Mouse (Mus musculus): ENCODE data around the gene Dhrs1. TPM values are rescaled to one million over a fixed set of nuclear protein-coding genes. Genes with fewer than 3 reads are reported as not detected.

Dhrs1 gene
- total RNA-seq, 2 experiments from 2014 or later = 30.2 to 45.7 TPM

- ATAC-seq (replicated peaks; ENCODE audit: poor library complexity) = no peak
Observed at GRCm38 (mm10) chr14:55763166-55763565, 17.7 kb upstream of the Dhrs1 start.

DNA sequence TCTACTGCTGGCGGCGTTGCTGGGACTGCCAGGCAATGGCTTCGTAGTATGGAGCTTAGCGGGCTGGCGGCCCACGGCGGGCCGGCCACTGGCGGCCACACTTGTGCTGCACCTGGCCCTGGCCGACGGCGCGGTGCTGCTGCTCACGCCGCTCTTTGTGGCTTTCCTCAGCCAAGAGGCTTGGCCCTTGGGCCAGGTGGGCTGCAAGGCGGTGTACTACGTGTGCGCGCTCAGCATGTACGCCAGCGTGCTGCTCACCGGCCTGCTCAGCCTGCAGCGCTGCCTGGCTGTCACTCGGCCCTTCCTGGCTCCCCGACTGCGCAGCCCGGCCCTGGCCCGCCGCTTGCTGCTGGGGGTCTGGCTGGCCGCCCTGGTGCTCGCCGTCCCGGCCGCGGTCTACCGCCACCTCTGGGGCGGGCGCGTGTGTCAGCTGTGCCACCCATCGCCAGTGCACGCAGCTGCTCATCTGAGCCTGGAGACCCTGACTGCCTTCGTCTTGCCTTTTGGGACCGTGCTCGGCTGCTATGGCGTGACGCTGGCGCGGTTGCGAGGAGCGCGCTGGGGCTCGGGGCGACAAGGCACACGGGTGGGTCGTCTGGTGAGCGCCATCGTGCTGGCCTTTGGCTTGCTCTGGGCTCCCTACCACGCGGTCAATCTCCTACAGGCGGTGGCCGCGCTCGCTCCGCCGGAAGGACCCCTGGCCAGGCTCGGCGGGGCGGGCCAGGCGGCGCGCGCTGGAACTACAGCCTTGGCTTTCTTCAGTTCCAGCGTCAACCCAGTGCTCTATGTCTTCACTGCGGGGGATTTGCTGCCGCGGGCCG is 16.7 kb upstream of the Dhrs1 start:
- peak; percentile 18; the same call in 1 of the 2 replicates for ATAC-seq (replicated peaks; ENCODE audit: poor library complexity)

DNA sequence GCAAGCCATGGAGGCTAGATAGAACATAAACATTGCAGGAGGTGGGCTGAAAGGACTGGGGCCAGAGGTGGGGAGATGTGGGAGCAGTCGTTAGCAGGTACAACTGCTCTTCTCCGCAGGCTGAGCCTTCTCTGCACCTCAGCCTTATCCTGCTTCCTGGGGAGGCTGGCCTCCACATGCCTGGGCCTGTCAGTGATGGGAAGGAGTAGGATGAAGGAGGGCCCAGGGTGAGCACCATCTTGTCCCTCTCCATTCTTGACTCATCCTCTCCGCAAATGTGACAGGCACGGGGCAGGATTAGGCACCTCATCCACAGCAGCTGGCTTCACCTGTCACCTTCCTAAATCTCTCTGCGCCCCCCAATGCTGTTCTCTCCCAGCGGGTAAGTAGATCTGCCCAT is 15.7 kb upstream of the Dhrs1 start, which contains the start of gene Ltb4r2:
Gene Ltb4r2 (plus strand): TSS at position 266 of the 400 bp plus-strand sequence.
- no peak for ATAC-seq (replicated peaks; ENCODE audit: poor library complexity)

GRCm38 (mm10) chr14:55760156-55760555 is 14.7 kb upstream of the Dhrs1 start:
- ATAC-seq (replicated peaks; ENCODE audit: poor library complexity) = 0 out of 2 replicates have a peak, but pooled peaks have one; percentile 15

GRCm38 (mm10) chr14:55758363-55758784 is 12.9 kb upstream of the Dhrs1 start, which contains the start of gene Cideb:
TSS of gene Cideb (minus strand) at chr14:55758458.
- ATAC-seq (replicated peaks; ENCODE audit: poor library complexity) = peak; percentile 49

- ATAC-seq (replicated peaks; ENCODE audit: poor library complexity) = no peak
Observed at GRCm38 (mm10) chr14:55757566-55757965, 12.1 kb upstream of the Dhrs1 start.

DNA sequence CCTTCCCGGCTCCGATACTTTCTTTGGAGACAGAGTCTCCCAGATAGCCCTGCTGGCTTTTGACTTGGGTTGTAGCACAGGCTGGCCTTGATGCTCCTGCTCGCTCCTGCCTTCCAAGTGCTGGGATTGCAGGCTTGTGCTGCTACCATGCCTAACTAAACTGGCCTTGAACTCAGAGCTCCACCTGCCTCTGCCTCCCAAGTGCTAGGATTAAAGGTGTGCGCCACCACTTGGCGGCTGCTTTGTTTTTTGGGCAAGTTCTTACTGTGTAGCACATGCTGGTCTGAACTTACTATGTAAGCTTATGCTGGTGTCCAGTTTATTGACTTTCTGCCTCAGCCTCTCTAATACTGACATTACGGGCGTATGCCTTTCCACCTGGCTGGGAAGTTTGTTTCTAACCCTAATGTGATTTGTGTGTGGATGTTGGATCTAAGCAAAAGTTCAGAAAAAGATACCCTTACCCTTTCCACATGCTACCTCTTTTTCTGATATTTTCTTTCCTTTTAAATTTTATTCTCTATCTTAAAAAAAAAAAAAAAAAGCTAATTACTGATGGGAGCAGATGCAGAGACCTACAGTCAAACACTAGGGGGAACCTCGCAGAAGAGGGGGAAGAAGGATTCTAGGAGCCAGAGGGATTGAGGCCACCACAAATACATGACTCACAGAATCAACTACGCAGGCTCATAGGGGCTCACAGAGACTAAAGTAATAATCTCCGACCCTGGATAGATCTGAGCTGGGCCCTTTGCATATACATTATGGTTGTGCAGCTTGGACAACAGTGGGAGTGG is 1.8 kb upstream of the Dhrs1 start:
- ATAC-seq (replicated peaks; ENCODE audit: poor library complexity) = no peak

- no peak for ATAC-seq (replicated peaks; ENCODE audit: poor library complexity)
Observed at GRCm38 (mm10) chr14:55745861-55746237, 359 bp upstream of the Dhrs1 start.

GRCm38 (mm10) chr14:55743711-55744110 is 1.8 kb downstream of the Dhrs1 start:
- ATAC-seq (replicated peaks; ENCODE audit: poor library complexity) = peak; percentile 84

- peak; percentile 42; the same call in 1 of the 2 replicates for ATAC-seq (replicated peaks; ENCODE audit: poor library complexity)
Observed at GRCm38 (mm10) chr14:55737086-55737687, 8.3 kb downstream of the Dhrs1 start.

DNA sequence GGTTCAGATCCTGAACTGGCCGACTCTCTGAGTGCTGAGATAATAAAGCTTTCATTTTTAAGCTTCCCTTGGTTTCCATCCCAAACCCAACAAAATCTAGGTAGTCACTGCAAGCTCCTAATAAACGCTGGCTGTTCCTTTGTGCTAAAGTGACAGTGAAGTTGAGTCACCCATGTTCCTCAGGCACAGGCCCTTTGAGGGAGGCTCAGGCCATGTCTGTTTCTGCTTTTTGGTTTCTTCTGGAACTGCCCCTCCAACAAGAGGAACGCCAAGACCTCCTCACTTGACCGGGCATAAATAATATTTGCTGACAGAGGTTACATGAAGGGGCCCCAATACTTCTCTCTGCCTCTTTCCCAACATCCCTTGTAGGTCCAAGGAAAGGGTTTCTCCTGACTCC is 9.7 kb downstream of the Dhrs1 start:
- 0 out of 2 replicates have a peak, but pooled peaks have one; percentile 29 for ATAC-seq (replicated peaks; ENCODE audit: poor library complexity)

- ATAC-seq (replicated peaks; ENCODE audit: poor library complexity) = no peak
Observed at GRCm38 (mm10) chr14:55735334-55735733, 10.2 kb downstream of the Dhrs1 start.

GRCm38 (mm10) chr14:55734869-55735268 is 10.6 kb downstream of the Dhrs1 start:
- peak; percentile 39; the same call in 1 of the 2 replicates for ATAC-seq (replicated peaks; ENCODE audit: poor library complexity)

GRCm38 (mm10) chr14:55733889-55734288 is 11.6 kb downstream of the Dhrs1 start:
- ATAC-seq (replicated peaks; ENCODE audit: poor library complexity) = no peak

DNA sequence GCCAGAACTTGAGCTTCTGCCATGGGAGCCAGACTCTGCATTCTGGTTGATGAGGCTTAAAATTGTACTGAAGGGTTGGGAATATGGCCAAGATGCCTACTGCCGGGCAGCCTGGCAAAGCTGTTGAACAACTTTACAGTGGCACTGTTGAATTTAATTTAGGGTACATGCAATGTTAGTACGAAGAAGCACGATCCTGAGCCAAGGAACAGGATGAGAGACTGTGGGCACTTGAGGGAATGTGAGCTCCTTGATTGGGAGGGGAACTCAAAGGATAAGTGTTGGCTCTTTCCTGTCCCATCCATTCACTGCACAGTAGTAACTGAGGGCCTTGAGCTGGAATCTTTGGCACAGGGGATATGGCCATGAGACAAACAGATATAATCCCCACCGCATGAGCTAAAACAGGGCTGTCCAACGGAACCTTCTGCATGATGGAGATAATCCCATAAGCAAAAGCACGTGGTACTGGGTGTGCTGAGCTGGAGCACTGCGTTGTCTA is 14.9 kb downstream of the Dhrs1 start:
- no peak for ATAC-seq (replicated peaks; ENCODE audit: poor library complexity)

GRCm38 (mm10) chr14:55730116-55730515 is 15.4 kb downstream of the Dhrs1 start:
- ATAC-seq (replicated peaks; ENCODE audit: poor library complexity) = no peak

- ATAC-seq (replicated peaks; ENCODE audit: poor library complexity) = 0 out of 2 replicates have a peak, but pooled peaks have one; percentile 20
Observed at GRCm38 (mm10) chr14:55727889-55728685, 17.4 kb downstream of the Dhrs1 start.

DNA sequence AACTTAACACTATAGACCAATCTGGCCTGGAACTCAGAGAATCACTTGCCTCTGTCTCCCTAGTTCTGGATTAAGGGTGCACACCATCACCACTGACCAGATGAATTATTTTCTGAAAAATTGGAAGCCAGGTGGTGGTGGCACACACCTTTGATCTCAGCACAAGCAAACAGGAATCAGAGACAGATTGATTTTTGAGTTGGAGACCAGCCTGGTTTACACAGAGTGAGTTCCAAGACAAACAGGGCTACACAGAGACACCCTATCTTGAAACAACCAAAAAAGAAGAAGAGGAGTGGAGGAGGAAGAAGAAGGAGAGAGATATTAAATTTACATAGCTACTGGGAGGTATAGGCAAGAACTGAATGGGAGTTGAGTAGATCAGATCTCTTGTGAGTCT is 19.2 kb downstream of the Dhrs1 start:
- ATAC-seq (replicated peaks; ENCODE audit: poor library complexity) = no peak

DNA sequence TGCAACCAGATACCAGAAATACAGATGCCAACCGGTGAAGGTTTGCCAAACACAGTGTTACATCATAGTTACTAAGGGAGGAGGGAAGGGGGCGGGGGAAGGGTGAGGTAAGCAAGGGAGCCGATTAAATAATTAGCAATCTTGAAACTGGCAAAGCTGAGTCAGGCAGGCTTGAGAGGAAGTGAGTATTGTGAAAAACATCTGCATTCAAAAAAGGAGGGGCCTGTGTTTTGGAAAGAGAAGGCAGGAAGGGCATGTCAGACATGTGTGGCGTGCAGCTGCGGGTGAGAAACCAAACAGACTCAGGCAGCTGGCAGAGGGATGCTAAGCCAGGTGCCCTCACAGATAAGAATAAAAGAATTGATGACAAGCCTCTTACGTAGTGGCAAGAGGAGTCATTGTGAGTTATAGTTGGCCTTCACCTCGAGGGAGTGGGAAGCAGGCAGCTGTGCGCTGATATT is 21.0 kb downstream of the Dhrs1 start:
- peak; percentile 67 for ATAC-seq (replicated peaks; ENCODE audit: poor library complexity)

DNA sequence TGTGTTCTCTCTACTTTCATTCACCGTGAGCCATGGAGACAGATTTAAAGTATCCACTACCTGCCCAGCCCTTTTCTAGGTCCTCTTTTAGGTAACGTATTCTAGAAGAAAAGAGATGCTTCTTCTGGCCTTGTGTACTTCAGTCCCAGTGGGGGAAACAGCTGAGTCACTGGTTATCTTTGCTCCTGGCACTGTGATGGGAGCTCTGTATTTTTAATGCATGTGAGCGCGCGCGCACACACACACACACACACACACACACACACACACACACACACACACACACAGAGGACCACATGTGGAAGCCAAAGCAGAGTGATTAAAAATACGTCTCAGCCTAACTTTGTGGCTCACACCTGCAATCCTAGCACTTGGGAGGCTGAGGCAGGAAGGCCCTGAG is 22.1 kb downstream of the Dhrs1 start:
- no peak for ATAC-seq (replicated peaks; ENCODE audit: poor library complexity)

Data from megakaryocyte progenitor cell, adult 5-6 weeks (primary cell).